Mouse (Mus musculus): ENCODE data around the gene Olfr917. TPM values are rescaled to one million over a fixed set of nuclear protein-coding genes. Genes with fewer than 3 reads are reported as not detected.

Olfr917 gene
- total RNA-seq (2014; rRNA removed), result not detected in 2 replicates
- not detected in 2 replicates for polyA plus RNA-seq (2015; fragmentation: Nextera tagmentation; extraction: Ambion mirVana)

- no peaks in the 10 kb centered on the region for H3K36me3 ChIP-seq (ENCODE audit: insufficient read depth, low read length)
- TF ChIP-seq CTCF (IDR thresholded peaks at IDR 0.05), result no peak
- H3K9ac ChIP-seq (replicated peaks; ENCODE audit: low read length, poor library complexity, severe bottlenecking), result no peak within 1 kb of the TSS
- H3K9me3 ChIP-seq (ENCODE audit: low read length), result no peaks in the 10 kb centered on the region
- H3K27ac ChIP-seq (ENCODE audit: low read depth, low read length), result no peak within 1 kb of the TSS
- DNase-seq (ENCODE audit: low spot score) (no peak), ATAC-seq (ENCODE audit: low FRiP score) (no peak)
- no peak within 1 kb of the TSS for H3K4me3 ChIP-seq (ENCODE audit: low read depth, low read length)
- H3K4me2 ChIP-seq (ENCODE audit: low read depth, low read length, poor library complexity, severe bottlenecking), result no peak within 1 kb of the TSS
- WGBS, result 91% methylated on average over 1 of the region's 1 CpGs
- H3K27me3 ChIP-seq (ENCODE audit: insufficient read depth, low read length), result no peaks in the 10 kb centered on the region
- H3K4me1 ChIP-seq (ENCODE audit: insufficient read depth, low read length), result no peaks in the 10 kb centered on the region
Measured at GRCm38 (mm10) chr9:38665742-38666141, at the start of gene Olfr917. TSS of gene Olfr917 (minus strand) at chr9:38665842.

- no peaks in the 10 kb centered on the region for H3K36me3 ChIP-seq (ENCODE audit: insufficient read depth, low read length)
- TF ChIP-seq CTCF (IDR thresholded peaks at IDR 0.05), result no peak
- no peaks in the 10 kb centered on the region for H3K4me1 ChIP-seq (ENCODE audit: insufficient read depth, low read length)
- no peak within 1 kb of the TSS for H3K4me2 ChIP-seq (ENCODE audit: low read depth, low read length, poor library complexity, severe bottlenecking)
- H3K9ac ChIP-seq (replicated peaks; ENCODE audit: low read length, poor library complexity, severe bottlenecking), result no peak within 1 kb of the TSS
- H3K27ac ChIP-seq (ENCODE audit: low read depth, low read length), result no peak within 1 kb of the TSS
- WGBS, result 86% methylated on average over 2 of the region's 2 CpGs
- H3K9me3 ChIP-seq (ENCODE audit: low read length), result no peaks in the 10 kb centered on the region
- ATAC-seq (ENCODE audit: low FRiP score), result no peak
- DNase-seq (ENCODE audit: low spot score), result no peak
- no peak within 1 kb of the TSS for H3K4me3 ChIP-seq (ENCODE audit: low read depth, low read length)
- H3K27me3 ChIP-seq (ENCODE audit: insufficient read depth, low read length), result no peaks in the 10 kb centered on the region
Measured at GRCm38 (mm10) chr9:38674501-38674900, 8.9 kb upstream of the Olfr917 start, which contains the start of gene Olfr918. TSS of gene Olfr918 (minus strand) at chr9:38674601.

GRCm38 (mm10) chr9:38672887-38673286 lies 7.2 kb upstream of the Olfr917 start:
- H3K9me3 ChIP-seq (ENCODE audit: low read length), result no peaks in the 10 kb centered on the region
- no peak for TF ChIP-seq CTCF (IDR thresholded peaks at IDR 0.05)
- no peaks in the 10 kb centered on the region for H3K27me3 ChIP-seq (ENCODE audit: insufficient read depth, low read length)
- WGBS, result 91% methylated on average over 2 of the region's 2 CpGs
- H3K36me3 ChIP-seq (ENCODE audit: insufficient read depth, low read length), result no peaks in the 10 kb centered on the region
- no peak for DNase-seq (ENCODE audit: low spot score)
- ATAC-seq (ENCODE audit: low FRiP score), result no peak
- H3K4me1 ChIP-seq (ENCODE audit: insufficient read depth, low read length), result no peaks in the 10 kb centered on the region
- no peak overlapping the region for H3K4me2 ChIP-seq (ENCODE audit: low read depth, low read length, poor library complexity, severe bottlenecking)
- H3K4me3 ChIP-seq (ENCODE audit: low read depth, low read length), result no peak overlapping the region
- H3K27ac ChIP-seq (ENCODE audit: low read depth, low read length), result no peak overlapping the region
- H3K9ac ChIP-seq (replicated peaks; ENCODE audit: low read length, poor library complexity, severe bottlenecking), result no peak overlapping the region

GRCm38 (mm10) chr9:38659775-38660174 lies 5.9 kb downstream of the Olfr917 start, which contains the start of gene Olfr916:
TSS of gene Olfr916 (minus strand) at chr9:38659875.
- H3K27me3 ChIP-seq (ENCODE audit: insufficient read depth, low read length), result no peaks in the 10 kb centered on the region
- no peak for ATAC-seq (ENCODE audit: low FRiP score)
- 74% methylated on average over 1 of the region's 1 CpGs for WGBS
- H3K4me1 ChIP-seq (ENCODE audit: insufficient read depth, low read length), result no peaks in the 10 kb centered on the region
- no peak for TF ChIP-seq CTCF (IDR thresholded peaks at IDR 0.05)
- H3K4me2 ChIP-seq (ENCODE audit: low read depth, low read length, poor library complexity, severe bottlenecking), result no peak within 1 kb of the TSS
- no peak within 1 kb of the TSS for H3K27ac ChIP-seq (ENCODE audit: low read depth, low read length)
- no peak within 1 kb of the TSS for H3K4me3 ChIP-seq (ENCODE audit: low read depth, low read length)
- no peaks in the 10 kb centered on the region for H3K36me3 ChIP-seq (ENCODE audit: insufficient read depth, low read length)
- no peak within 1 kb of the TSS for H3K9ac ChIP-seq (replicated peaks; ENCODE audit: low read length, poor library complexity, severe bottlenecking)
- no peaks in the 10 kb centered on the region for H3K9me3 ChIP-seq (ENCODE audit: low read length)
- no peak for DNase-seq (ENCODE audit: low spot score)

GRCm38 (mm10) chr9:38632406-38632805 lies 33.2 kb downstream of the Olfr917 start:
- H3K4me3 ChIP-seq (ENCODE audit: low read depth, low read length), result no peak overlapping the region
- H3K4me2 ChIP-seq (ENCODE audit: low read depth, low read length, poor library complexity, severe bottlenecking), result no peak overlapping the region
- H3K36me3 ChIP-seq (ENCODE audit: insufficient read depth, low read length), result no peaks in the 10 kb centered on the region
- H3K27me3 ChIP-seq (ENCODE audit: insufficient read depth, low read length), result no peaks in the 10 kb centered on the region
- no peak for ATAC-seq (ENCODE audit: low FRiP score)
- no peak overlapping the region for H3K9ac ChIP-seq (replicated peaks; ENCODE audit: low read length, poor library complexity, severe bottlenecking)
- no peak for DNase-seq (ENCODE audit: low spot score)
- no peak overlapping the region for H3K27ac ChIP-seq (ENCODE audit: low read depth, low read length)
- H3K4me1 ChIP-seq (ENCODE audit: insufficient read depth, low read length), result no peaks in the 10 kb centered on the region
- TF ChIP-seq CTCF (IDR thresholded peaks at IDR 0.05), result no peak
- no peaks in the 10 kb centered on the region for H3K9me3 ChIP-seq (ENCODE audit: low read length)
- 68% methylated on average over 4 of the region's 4 CpGs for WGBS

Other genes starting within 250 kb of the Olfr917 start
- gene Olfr901, start 236.4 kb downstream of the Olfr917 start, total RNA-seq (2014; rRNA removed), result not detected in 2 replicates
- gene Olfr901, start 236.4 kb downstream of the Olfr917 start, polyA plus RNA-seq (2015; fragmentation: Nextera tagmentation; extraction: Ambion mirVana), result not detected in 2 replicates
- not detected in 2 replicates for gene Olfr902, start 218.2 kb downstream of the Olfr917 start, total RNA-seq (2014; rRNA removed)
- gene Olfr902, start 218.2 kb downstream of the Olfr917 start, polyA plus RNA-seq (2015; fragmentation: Nextera tagmentation; extraction: Ambion mirVana), result not detected in 2 replicates
- not detected in 2 replicates for gene Olfr904, start 202.7 kb downstream of the Olfr917 start, total RNA-seq (2014; rRNA removed)
- gene Olfr904, start 202.7 kb downstream of the Olfr917 start, polyA plus RNA-seq (2015; fragmentation: Nextera tagmentation; extraction: Ambion mirVana), result not detected in 2 replicates
- not detected in 2 replicates for gene Olfr905, start 194.7 kb downstream of the Olfr917 start, total RNA-seq (2014; rRNA removed)
- not detected in 2 replicates for gene Olfr905, start 194.7 kb downstream of the Olfr917 start, polyA plus RNA-seq (2015; fragmentation: Nextera tagmentation; extraction: Ambion mirVana)
- not detected in 2 replicates for gene Olfr906, start 178.8 kb downstream of the Olfr917 start, total RNA-seq (2014; rRNA removed)
- not detected in 2 replicates for gene Olfr906, start 178.8 kb downstream of the Olfr917 start, polyA plus RNA-seq (2015; fragmentation: Nextera tagmentation; extraction: Ambion mirVana)
- gene Olfr907, start 170.0 kb downstream of the Olfr917 start, total RNA-seq (2014; rRNA removed), result not detected in 2 replicates
- gene Olfr907, start 170.0 kb downstream of the Olfr917 start, polyA plus RNA-seq (2015; fragmentation: Nextera tagmentation; extraction: Ambion mirVana), result not detected in 2 replicates
- gene Olfr911-ps1, start 144.3 kb downstream of the Olfr917 start, total RNA-seq (2014; rRNA removed), result not detected in 2 replicates
- gene Olfr911-ps1, start 144.3 kb downstream of the Olfr917 start, polyA plus RNA-seq (2015; fragmentation: Nextera tagmentation; extraction: Ambion mirVana), result not detected in 2 replicates
- not detected in 2 replicates for gene Olfr910, start 128.0 kb downstream of the Olfr917 start, total RNA-seq (2014; rRNA removed)
- gene Olfr910, start 128.0 kb downstream of the Olfr917 start, polyA plus RNA-seq (2015; fragmentation: Nextera tagmentation; extraction: Ambion mirVana), result not detected in 2 replicates
- gene Olfr912, start 85.7 kb downstream of the Olfr917 start, total RNA-seq (2014; rRNA removed), result not detected in 2 replicates
- gene Olfr912, start 85.7 kb downstream of the Olfr917 start, polyA plus RNA-seq (2015; fragmentation: Nextera tagmentation; extraction: Ambion mirVana), result not detected in 2 replicates
- not detected in 2 replicates for gene Olfr913, start 73.1 kb downstream of the Olfr917 start, total RNA-seq (2014; rRNA removed)
- gene Olfr913, start 73.1 kb downstream of the Olfr917 start, polyA plus RNA-seq (2015; fragmentation: Nextera tagmentation; extraction: Ambion mirVana), result not detected in 2 replicates
- gene Olfr914, start 60.7 kb downstream of the Olfr917 start, total RNA-seq (2014; rRNA removed), result not detected in 2 replicates
- gene Olfr914, start 60.7 kb downstream of the Olfr917 start, polyA plus RNA-seq (2015; fragmentation: Nextera tagmentation; extraction: Ambion mirVana), result not detected in 2 replicates
- gene Olfr916, start 6.0 kb downstream of the Olfr917 start, total RNA-seq (2014; rRNA removed), result not detected in 2 replicates
- gene Olfr916, start 6.0 kb downstream of the Olfr917 start, polyA plus RNA-seq (2015; fragmentation: Nextera tagmentation; extraction: Ambion mirVana), result not detected in 2 replicates
- not detected in 2 replicates for gene Olfr918, start 8.8 kb upstream of the Olfr917 start, total RNA-seq (2014; rRNA removed)
- not detected in 2 replicates for gene Olfr918, start 8.8 kb upstream of the Olfr917 start, polyA plus RNA-seq (2015; fragmentation: Nextera tagmentation; extraction: Ambion mirVana)
- not detected in 2 replicates for gene Olfr919, start 37.8 kb upstream of the Olfr917 start, total RNA-seq (2014; rRNA removed)
- not detected in 2 replicates for gene Olfr919, start 37.8 kb upstream of the Olfr917 start, polyA plus RNA-seq (2015; fragmentation: Nextera tagmentation; extraction: Ambion mirVana)
- 9.9 and 11.3 TPM in 2 replicates for gene Vwa5a, start 52.4 kb upstream of the Olfr917 start, total RNA-seq (2014; rRNA removed)
- 5.5 and 6.0 TPM in 2 replicates for gene Vwa5a, start 52.4 kb upstream of the Olfr917 start, polyA plus RNA-seq (2015; fragmentation: Nextera tagmentation; extraction: Ambion mirVana)
- under 0.01 and 0.05 TPM in 2 replicates for gene Olfr920, start 86.5 kb upstream of the Olfr917 start, total RNA-seq (2014; rRNA removed)
- gene Olfr920, start 86.5 kb upstream of the Olfr917 start, polyA plus RNA-seq (2015; fragmentation: Nextera tagmentation; extraction: Ambion mirVana), result 0.02 and 0.04 TPM in 2 replicates
- gene Olfr921, start 107.2 kb upstream of the Olfr917 start, total RNA-seq (2014; rRNA removed), result not detected in 2 replicates
- not detected in 2 replicates for gene Olfr921, start 107.2 kb upstream of the Olfr917 start, polyA plus RNA-seq (2015; fragmentation: Nextera tagmentation; extraction: Ambion mirVana)
- not detected in 2 replicates for gene Olfr922, start 148.8 kb upstream of the Olfr917 start, total RNA-seq (2014; rRNA removed)
- gene Olfr922, start 148.8 kb upstream of the Olfr917 start, polyA plus RNA-seq (2015; fragmentation: Nextera tagmentation; extraction: Ambion mirVana), result not detected in 2 replicates
- gene Olfr923, start 160.7 kb upstream of the Olfr917 start, total RNA-seq (2014; rRNA removed), result not detected in 2 replicates
- gene Olfr923, start 160.7 kb upstream of the Olfr917 start, polyA plus RNA-seq (2015; fragmentation: Nextera tagmentation; extraction: Ambion mirVana), result not detected in 2 replicates
- gene Olfr924, start 178.6 kb upstream of the Olfr917 start, total RNA-seq (2014; rRNA removed), result not detected in 2 replicates
- gene Olfr924, start 178.6 kb upstream of the Olfr917 start, polyA plus RNA-seq (2015; fragmentation: Nextera tagmentation; extraction: Ambion mirVana), result not detected in 2 replicates
- not detected in 2 replicates for gene Olfr26, start 189.2 kb upstream of the Olfr917 start, total RNA-seq (2014; rRNA removed)
- gene Olfr26, start 189.2 kb upstream of the Olfr917 start, polyA plus RNA-seq (2015; fragmentation: Nextera tagmentation; extraction: Ambion mirVana), result not detected in 2 replicates
- not detected in 2 replicates for gene Olfr926, start 211.3 kb upstream of the Olfr917 start, total RNA-seq (2014; rRNA removed)
- not detected in 2 replicates for gene Olfr926, start 211.3 kb upstream of the Olfr917 start, polyA plus RNA-seq (2015; fragmentation: Nextera tagmentation; extraction: Ambion mirVana)

All from midbrain, postnatal 0 days (tissue).